Mouse (Mus musculus) G1E (cell line): ENCODE results near the gene Rprd2. TPM values are rescaled to one million over a fixed set of nuclear protein-coding genes. Genes with fewer than 3 reads are reported as not detected.

Experiments used
- ATAC-seq: 2 replicates; pipeline ENCODE4 v1.8.0; 2016; ENCODE audit warnings: mild to moderate bottlenecking; ENCODE audit not compliant: insufficient number of reproducible peaks, poor library complexity, low FRiP score, severe bottlenecking; ENCODE audit errors: extremely low read depth
- DNase-seq: peaks from one replicate; pipeline ENCODE4 v3.0.0; 2012; ENCODE audit warnings: low spot score
- H3K27me3 ChIP-seq: 2 replicates; pipeline ENCODE4 v1.6.1; 2012; ENCODE audit warnings: mild to moderate bottlenecking, low read length, inconsistent platforms; ENCODE audit not compliant: insufficient read depth
- H3K36me3 ChIP-seq: replicated peaks from 2 replicates; pipeline ENCODE3; 2012; ENCODE audit warnings: mild to moderate bottlenecking, inconsistent platforms
- H3K4me1 ChIP-seq: 2 replicates; pipeline ENCODE4 v1.6.1; 2012; ENCODE audit warnings: low read depth, low read length, inconsistent platforms, mixed read lengths; ENCODE audit not compliant: insufficient read depth
- H3K4me3 ChIP-seq: 2 replicates; pipeline ENCODE4 v1.5.1; 2012; ENCODE audit warnings: low read depth, mild to moderate bottlenecking, inconsistent platforms, low read length, moderate library complexity, mixed read lengths
- H3K9me3 ChIP-seq: replicated peaks from 2 replicates; pipeline ENCODE4 v1.6.1; 2012; ENCODE audit warnings: inconsistent platforms
- CTCF ChIP-seq: IDR thresholded peaks from 2 replicates; pipeline ENCODE4 v1.5.1; 2012; ENCODE audit warnings: low read depth, low read length, inconsistent platforms, mixed read lengths
- GATA1 ChIP-seq: IDR thresholded peaks from 2 replicates; pipeline ENCODE4 v1.6.1; 2012; ENCODE audit warnings: borderline replicate concordance, low read length, inconsistent platforms, mixed read lengths
- GATA2 ChIP-seq: IDR thresholded peaks from 2 replicates; pipeline ENCODE4 v1.6.1; 2012; ENCODE audit warnings: low read depth, low read length, inconsistent platforms, borderline replicate concordance
- POLR2AphosphoS5 ChIP-seq: IDR thresholded peaks from 2 replicates; pipeline ENCODE4 v1.6.1; 2012; ENCODE audit warnings: low read depth, low read length, inconsistent platforms; ENCODE audit not compliant: insufficient replicate concordance
- TAL1 ChIP-seq: conservative IDR thresholded peaks from 2 replicates; pipeline ENCODE4 v1.6.1; 2012; ENCODE audit warnings: low read depth, low read length, inconsistent platforms, mixed read lengths
- polyA plus RNA-seq: library from polyadenylated mRNA; stranded (reverse); fragments of >175 nt; gene quantifications from 2 replicates; pipeline ENCODE4 v1.2.3, GENCODE M21; 2012
- total RNA-seq, 2 experiments: library from RNA; stranded (forward) in 1 of 2; stranded (reverse) in 1 of 2; fragments of 200-1000 nt in 1 of 2; fragments of >200 nt in 1 of 2; fragmentation: Nextera tagmentation in 1 of 2; gene quantifications; 2 replicates each; pipeline ENCODE4 v1.2.3; 2014 to 2017

The Rprd2 gene
- total RNA-seq (2014; fragmentation: Nextera tagmentation) (116 and 144 TPM in 2 replicates), total RNA-seq (2017) (18.6 and 28.0 TPM in 2 replicates), polyA plus RNA-seq (6.9 and 9.1 TPM in 2 replicates)

DNA sequence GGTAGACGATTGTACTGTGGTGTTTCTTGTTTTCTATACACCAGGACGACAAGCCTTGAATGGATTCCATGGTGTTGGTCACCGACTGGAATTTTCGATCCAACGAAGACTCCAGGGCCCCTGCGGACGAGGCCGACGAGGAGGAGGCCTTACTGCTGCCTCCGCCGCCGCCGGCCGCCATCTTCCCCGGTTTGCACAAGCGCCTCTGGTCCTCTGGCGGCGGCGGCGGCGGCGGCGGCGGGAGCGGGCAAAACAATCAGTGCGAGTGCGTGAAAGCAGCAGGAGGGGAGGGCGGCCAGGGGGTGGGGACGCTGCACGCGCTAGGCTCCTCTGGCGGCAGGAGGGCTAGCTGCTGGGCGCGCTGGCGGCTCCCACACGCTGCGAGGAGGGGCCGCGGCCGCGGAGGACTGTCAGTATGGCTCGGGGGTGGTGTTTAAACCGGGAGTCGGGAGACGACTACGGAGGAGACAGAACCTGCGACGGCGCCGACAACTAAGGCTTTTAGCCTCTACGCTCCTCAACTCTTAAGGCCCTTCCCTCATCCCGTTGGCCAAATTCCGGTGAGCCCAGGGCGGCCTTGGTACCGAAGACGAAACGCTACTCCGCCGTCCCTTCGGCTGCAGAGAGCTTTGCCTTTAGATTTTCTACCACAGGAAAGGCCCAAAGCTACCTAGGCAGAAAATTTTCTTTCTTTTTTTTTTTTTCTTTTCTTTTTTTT lies at the start of gene Rprd2:
Rprd2 (minus strand) TSS at position 293 of the 718 bp plus-strand sequence.
- TF ChIP-seq TAL1 (no peak), CTCF (no peak), GATA2 (no peak), GATA1 (no peak), POLR2AphosphoS5 (no peak)
- ATAC-seq (no peak), DNase-seq (peak; percentile 39)
- peaks cover 33% of the 10 kb centered on the region for H3K4me1 ChIP-seq
- H3K4me3 ChIP-seq = peak within 1 kb of the TSS; percentile 86
- no peaks in the 10 kb centered on the region for H3K27me3 ChIP-seq
- peaks cover 23% of the 10 kb centered on the region for H3K36me3 ChIP-seq
- H3K9me3 ChIP-seq = no peaks in the 10 kb centered on the region

DNA sequence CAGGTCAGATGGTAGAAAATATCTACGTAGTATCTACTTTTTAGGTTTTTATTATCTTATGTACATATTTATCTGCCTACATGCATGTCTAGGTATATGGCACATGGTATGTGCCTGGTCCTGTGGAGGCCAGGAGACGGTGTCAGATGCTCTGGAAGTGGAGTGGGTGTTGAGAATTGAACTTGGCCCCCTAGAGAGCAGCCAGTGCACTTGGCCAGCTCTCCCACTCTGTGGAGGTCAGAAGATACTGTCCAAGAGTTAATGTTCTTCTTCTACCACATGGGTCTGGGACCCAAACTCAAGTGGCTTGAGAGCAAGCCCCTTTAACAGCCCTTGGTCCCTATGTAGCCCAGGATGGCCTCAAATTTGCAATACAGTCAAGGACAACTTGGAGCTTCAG lies 48.7 kb upstream of the Rprd2 start:
- peaks cover 48% of the 10 kb centered on the region for H3K4me1 ChIP-seq
- peaks cover 75% of the 10 kb centered on the region for H3K36me3 ChIP-seq
- TF ChIP-seq CTCF = no peak
- no peak for TF ChIP-seq TAL1
- TF ChIP-seq GATA1 = no peak
- no peak for TF ChIP-seq GATA2
- no peak for TF ChIP-seq POLR2AphosphoS5
- DNase-seq (no peak), ATAC-seq (no peak)
- no peaks in the 10 kb centered on the region for H3K27me3 ChIP-seq
- H3K4me3 ChIP-seq = no peak overlapping the region
- H3K9me3 ChIP-seq = no peaks in the 10 kb centered on the region

DNA sequence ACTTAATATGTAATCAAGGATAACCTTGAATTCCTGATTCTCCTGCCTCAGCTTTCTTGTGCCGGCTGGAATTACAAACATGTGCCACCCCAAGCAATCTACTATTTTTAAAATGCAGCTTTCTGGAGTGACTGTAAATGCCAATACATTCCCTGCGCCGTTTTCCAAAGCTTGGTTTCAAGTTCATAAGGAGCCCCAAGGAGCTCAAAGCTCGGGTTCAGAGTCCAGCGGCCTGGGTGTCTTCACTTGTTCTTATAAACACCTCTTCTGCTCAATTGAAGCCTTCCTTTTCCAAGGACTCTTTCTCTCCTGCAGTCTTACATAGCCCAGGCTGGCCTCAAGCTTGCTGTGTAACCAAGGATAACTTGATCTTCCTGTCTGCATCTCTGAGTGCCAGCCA lies 47.4 kb upstream of the Rprd2 start:
- TF ChIP-seq CTCF = no peak
- TF ChIP-seq TAL1 = no peak
- no peak for TF ChIP-seq POLR2AphosphoS5
- peaks cover 75% of the 10 kb centered on the region for H3K36me3 ChIP-seq
- H3K4me1 ChIP-seq = peaks cover 43% of the 10 kb centered on the region
- DNase-seq (no peak), ATAC-seq (no peak)
- no peak overlapping the region for H3K4me3 ChIP-seq
- H3K27me3 ChIP-seq = no peaks in the 10 kb centered on the region
- H3K9me3 ChIP-seq = no peaks in the 10 kb centered on the region

DNA sequence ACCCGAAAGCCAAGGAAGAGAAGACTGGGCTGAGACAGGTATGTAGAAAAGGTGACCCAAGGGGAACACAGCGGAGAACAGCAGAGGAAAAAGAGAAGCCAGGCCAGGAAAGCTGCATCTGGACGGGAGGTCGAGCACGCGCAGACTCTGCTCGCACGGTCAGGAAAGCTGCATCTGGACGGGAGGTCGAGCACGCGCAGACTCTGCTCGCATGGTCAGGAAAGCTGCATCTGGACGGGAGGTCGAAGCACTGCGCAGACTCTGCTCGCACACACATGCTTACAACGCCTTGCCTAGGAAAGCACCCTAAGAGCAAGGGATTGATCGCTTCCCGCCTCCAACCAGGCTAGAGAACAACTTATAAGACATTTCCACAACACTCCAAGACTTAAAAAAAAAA lies 46.9 kb upstream of the Rprd2 start:
- TF ChIP-seq TAL1 (no peak), CTCF (no peak), GATA1 (no peak), GATA2 (no peak), POLR2AphosphoS5 (no peak)
- H3K4me3 ChIP-seq = no peak overlapping the region
- H3K4me1 ChIP-seq = peaks cover 43% of the 10 kb centered on the region
- no peak for DNase-seq
- H3K36me3 ChIP-seq = peaks cover 78% of the 10 kb centered on the region
- ATAC-seq = no peak
- H3K27me3 ChIP-seq = no peaks in the 10 kb centered on the region
- H3K9me3 ChIP-seq = no peaks in the 10 kb centered on the region

DNA sequence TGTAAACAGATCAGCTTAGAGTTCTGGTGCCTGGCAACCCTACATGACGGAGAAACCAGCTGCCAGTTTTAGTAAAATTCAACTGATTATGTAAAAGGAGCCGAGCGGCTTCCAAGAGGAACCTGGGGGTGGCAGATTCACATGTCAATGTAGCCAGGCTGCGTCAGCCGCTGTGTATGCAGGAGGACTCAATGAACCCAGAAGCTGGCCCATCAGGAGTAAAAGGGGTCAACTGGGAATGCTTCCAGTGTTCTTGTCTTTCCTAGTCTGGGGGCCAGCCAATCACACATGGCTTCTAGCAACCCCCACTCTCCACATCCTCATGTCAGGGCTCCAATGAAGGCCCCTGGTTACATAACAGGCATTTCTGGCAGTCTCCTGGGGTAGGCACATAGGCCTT lies 46.4 kb upstream of the Rprd2 start:
- no peak for TF ChIP-seq GATA1
- no peak for TF ChIP-seq POLR2AphosphoS5
- no peak for TF ChIP-seq GATA2
- TF ChIP-seq CTCF = no peak
- TF ChIP-seq TAL1 = no peak
- H3K36me3 ChIP-seq = peaks cover 76% of the 10 kb centered on the region

DNA sequence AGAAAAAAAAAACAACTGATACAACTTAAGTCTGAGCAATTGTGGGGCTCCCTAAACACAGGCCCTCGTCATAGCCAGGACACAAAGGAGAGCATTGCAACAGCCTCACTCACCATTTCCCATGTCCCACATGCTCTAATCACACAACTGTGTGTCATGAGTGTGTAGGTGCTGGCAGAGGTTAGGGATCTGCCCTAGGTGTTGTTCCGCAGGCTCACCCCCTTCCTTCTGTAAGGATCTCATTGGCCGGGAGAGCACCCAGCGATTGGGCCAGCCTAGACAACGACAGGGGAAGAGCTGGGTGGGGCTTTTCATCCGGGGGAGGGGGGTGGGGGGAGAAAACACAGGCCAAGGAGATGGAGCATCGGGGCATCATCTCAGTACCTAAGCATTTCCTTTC lies 44.9 kb upstream of the Rprd2 start:
- TF ChIP-seq GATA1 (no peak), GATA2 (no peak), CTCF (no peak), POLR2AphosphoS5 (no peak), TAL1 (no peak)
- DNase-seq = no peak

More for the DNA sequence above, 46.4 kb upstream of the Rprd2 start:
- peaks cover 41% of the 10 kb centered on the region for H3K4me1 ChIP-seq
- no peak for DNase-seq
- no peaks in the 10 kb centered on the region for H3K9me3 ChIP-seq
- no peak overlapping the region for H3K4me3 ChIP-seq
- H3K27me3 ChIP-seq = no peaks in the 10 kb centered on the region
- no peak for ATAC-seq

DNA sequence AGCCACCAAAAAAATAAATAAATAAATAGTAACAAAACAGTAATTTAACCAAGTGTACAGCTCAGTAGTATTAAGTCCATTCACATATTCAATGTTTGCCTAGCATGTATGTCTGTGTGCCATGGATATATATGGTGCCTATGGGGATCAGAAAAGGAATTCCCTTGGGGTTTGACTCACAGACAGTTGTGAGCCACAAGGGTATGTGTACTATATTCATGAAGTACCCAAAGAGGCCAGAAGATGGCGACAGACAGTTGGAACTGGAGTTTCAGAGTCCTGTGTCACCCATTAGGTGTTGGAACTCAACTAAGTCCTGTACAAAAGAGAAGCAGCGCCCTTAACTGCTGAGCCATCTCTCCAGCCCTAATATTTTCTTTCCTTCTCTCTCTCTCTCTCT lies 43.1 kb upstream of the Rprd2 start:
- no peak for TF ChIP-seq POLR2AphosphoS5
- TF ChIP-seq CTCF = peak; percentile 79

More for the DNA sequence above, 44.9 kb upstream of the Rprd2 start:
- no peaks in the 10 kb centered on the region for H3K27me3 ChIP-seq
- no peak for ATAC-seq
- peaks cover 64% of the 10 kb centered on the region for H3K36me3 ChIP-seq
- no peak overlapping the region for H3K4me3 ChIP-seq
- H3K4me1 ChIP-seq = peaks cover 27% of the 10 kb centered on the region
- H3K9me3 ChIP-seq = no peaks in the 10 kb centered on the region

More for the DNA sequence above, 43.1 kb upstream of the Rprd2 start:
- ATAC-seq (no peak), DNase-seq (peak; percentile 39)
- Histone ChIP-seq H3K4me1 (peaks cover 23% of the 10 kb centered on the region), H3K4me3 (no peak overlapping the region), H3K9me3 (no peaks in the 10 kb centered on the region), H3K36me3 (peaks cover 47% of the 10 kb centered on the region), H3K27me3 (no peaks in the 10 kb centered on the region)
